Mouse (Mus musculus): ENCODE results near the gene Arhgef19. TPM values are rescaled to one million over a fixed set of nuclear protein-coding genes. Genes with fewer than 3 reads are reported as not detected.

Gene Arhgef19
- polyA plus RNA-seq, 1 experiment from 2014 or later, result 3.2 TPM

- WGBS, result 7% methylated on average over 20 of the region's 20 CpGs
- H3K36me3 ChIP-seq, result no peaks in the 10 kb centered on the region
- peak overlapping the region; percentile 80 for H3K4me2 ChIP-seq
- peak overlapping the region; percentile 45 for H3K4me3 ChIP-seq
- H3K9ac ChIP-seq, result peak overlapping the region; percentile 34
- no peak for ATAC-seq (replicated peaks; ENCODE audit: insufficient number of reproducible peaks, insufficient read depth, low FRiP score, low read depth)
- no peak overlapping the region for H3K27ac ChIP-seq
- peaks cover 71% of the 10 kb centered on the region for H3K27me3 ChIP-seq
- no peaks in the 10 kb centered on the region for H3K9me3 ChIP-seq (replicated peaks)
- peaks cover 41% of the 10 kb centered on the region for H3K4me1 ChIP-seq (replicated peaks)
Observed at GRCm38 (mm10) chr4:141238492-141239387, 559 bp upstream of the Arhgef19 start.

- Histone ChIP-seq H3K27ac (no peak overlapping the region), H3K4me1 (replicated peaks) (peaks cover 52% of the 10 kb centered on the region), H3K4me3 (peak overlapping the region; percentile 15; the same call in 1 of the 2 replicates), H3K27me3 (peaks cover 81% of the 10 kb centered on the region), H3K9me3 (replicated peaks) (no peaks in the 10 kb centered on the region), H3K4me2 (peak overlapping the region; percentile 80), H3K36me3 (no peaks in the 10 kb centered on the region), H3K9ac (0 out of 2 replicates have a peak overlapping the region, but pooled peaks have one; percentile 3)
- ATAC-seq (replicated peaks; ENCODE audit: insufficient number of reproducible peaks, insufficient read depth, low FRiP score, low read depth), result no peak
- 6% methylated on average over 14 of the region's 14 CpGs for WGBS
Observed at GRCm38 (mm10) chr4:141240617-141241016, 1.3 kb downstream of the Arhgef19 start.

GRCm38 (mm10) chr4:141241861-141242260, 2.6 kb downstream of the Arhgef19 start:
- 33% methylated on average over 15 of the region's 15 CpGs for WGBS
- H3K27ac ChIP-seq, result no peak overlapping the region
- no peak for ATAC-seq (replicated peaks; ENCODE audit: insufficient number of reproducible peaks, insufficient read depth, low FRiP score, low read depth)
- no peak overlapping the region for H3K4me2 ChIP-seq
- no peak overlapping the region for H3K9ac ChIP-seq
- H3K27me3 ChIP-seq, result peaks cover 83% of the 10 kb centered on the region
- H3K4me3 ChIP-seq, result no peak overlapping the region
- no peaks in the 10 kb centered on the region for H3K9me3 ChIP-seq (replicated peaks)
- no peaks in the 10 kb centered on the region for H3K36me3 ChIP-seq
- H3K4me1 ChIP-seq (replicated peaks), result peaks cover 64% of the 10 kb centered on the region

- Histone ChIP-seq H3K4me2 (peak overlapping the region; percentile 17; the same call in 1 of the 2 replicates), H3K4me3 (peak overlapping the region; percentile 4; the same call in 1 of the 2 replicates), H3K36me3 (no peaks in the 10 kb centered on the region), H3K9ac (no peak overlapping the region), H3K27me3 (peaks cover 86% of the 10 kb centered on the region), H3K27ac (no peak overlapping the region; the same call in 1 of the 2 replicates), H3K9me3 (replicated peaks) (no peaks in the 10 kb centered on the region), H3K4me1 (replicated peaks) (peaks cover 73% of the 10 kb centered on the region)
- no peak for ATAC-seq (replicated peaks; ENCODE audit: insufficient number of reproducible peaks, insufficient read depth, low FRiP score, low read depth)
- 14% methylated on average over 11 of the region's 11 CpGs for WGBS
Observed at GRCm38 (mm10) chr4:141242651-141243241, 3.4 kb downstream of the Arhgef19 start.

GRCm38 (mm10) chr4:141243636-141244035, 4.3 kb downstream of the Arhgef19 start:
- ATAC-seq (replicated peaks; ENCODE audit: insufficient number of reproducible peaks, insufficient read depth, low FRiP score, low read depth), result no peak
- Histone ChIP-seq H3K27ac (no peak overlapping the region), H3K4me2 (no peak overlapping the region), H3K9me3 (replicated peaks) (no peaks in the 10 kb centered on the region), H3K4me1 (replicated peaks) (peaks cover 79% of the 10 kb centered on the region), H3K36me3 (no peaks in the 10 kb centered on the region), H3K9ac (no peak overlapping the region), H3K4me3 (no peak overlapping the region), H3K27me3 (peaks cover 88% of the 10 kb centered on the region)
- WGBS, result 60% methylated on average over 5 of the region's 5 CpGs

GRCm38 (mm10) chr4:141244401-141244800, 5.1 kb downstream of the Arhgef19 start:
- 59% methylated on average over 5 of the region's 5 CpGs for WGBS
- ATAC-seq (replicated peaks; ENCODE audit: insufficient number of reproducible peaks, insufficient read depth, low FRiP score, low read depth), result no peak
- H3K27ac ChIP-seq, result peak overlapping the region; percentile 75
- peaks cover 90% of the 10 kb centered on the region for H3K27me3 ChIP-seq
- no peaks in the 10 kb centered on the region for H3K9me3 ChIP-seq (replicated peaks)
- H3K9ac ChIP-seq, result no peak overlapping the region
- peaks cover 74% of the 10 kb centered on the region for H3K4me1 ChIP-seq (replicated peaks)
- H3K4me2 ChIP-seq, result peak overlapping the region; percentile 9; the same call in 1 of the 2 replicates
- H3K4me3 ChIP-seq, result no peak overlapping the region
- H3K36me3 ChIP-seq, result no peaks in the 10 kb centered on the region

- WGBS, result 18% methylated on average over 9 of the region's 9 CpGs
- Histone ChIP-seq H3K9me3 (replicated peaks) (no peaks in the 10 kb centered on the region), H3K4me1 (replicated peaks) (peaks cover 69% of the 10 kb centered on the region), H3K36me3 (no peaks in the 10 kb centered on the region), H3K27ac (peak overlapping the region; percentile 75), H3K4me2 (peak overlapping the region; percentile 9; the same call in 1 of the 2 replicates), H3K9ac (0 out of 2 replicates have a peak overlapping the region, but pooled peaks have one; percentile 23), H3K27me3 (peaks cover 90% of the 10 kb centered on the region), H3K4me3 (no peak overlapping the region)
- ATAC-seq (replicated peaks; ENCODE audit: insufficient number of reproducible peaks, insufficient read depth, low FRiP score, low read depth), result no peak
Observed at GRCm38 (mm10) chr4:141244931-141245425, 5.7 kb downstream of the Arhgef19 start.

GRCm38 (mm10) chr4:141246089-141246997, 7.0 kb downstream of the Arhgef19 start:
- no peak for ATAC-seq (replicated peaks; ENCODE audit: insufficient number of reproducible peaks, insufficient read depth, low FRiP score, low read depth)
- Histone ChIP-seq H3K4me2 (peak overlapping the region; percentile 89), H3K27me3 (peaks cover 86% of the 10 kb centered on the region), H3K4me3 (peak overlapping the region; percentile 55), H3K9ac (no peak overlapping the region), H3K36me3 (no peaks in the 10 kb centered on the region), H3K4me1 (replicated peaks) (peaks cover 60% of the 10 kb centered on the region), H3K27ac (0 out of 2 replicates have a peak overlapping the region, but pooled peaks have one; percentile 13), H3K9me3 (replicated peaks) (no peaks in the 10 kb centered on the region)
- WGBS, result 23% methylated on average over 24 of the region's 24 CpGs

GRCm38 (mm10) chr4:141246998-141247350, 7.7 kb downstream of the Arhgef19 start:
- Histone ChIP-seq H3K4me2 (peak overlapping the region; percentile 89), H3K27ac (no peak overlapping the region), H3K9me3 (replicated peaks) (no peaks in the 10 kb centered on the region), H3K36me3 (no peaks in the 10 kb centered on the region), H3K4me1 (replicated peaks) (peaks cover 58% of the 10 kb centered on the region), H3K9ac (no peak overlapping the region; the same call in 1 of the 2 replicates), H3K27me3 (peaks cover 84% of the 10 kb centered on the region), H3K4me3 (peak overlapping the region; percentile 55)
- WGBS, result 4% methylated on average over 17 of the region's 17 CpGs
- ATAC-seq (replicated peaks; ENCODE audit: insufficient number of reproducible peaks, insufficient read depth, low FRiP score, low read depth), result no peak

GRCm38 (mm10) chr4:141247776-141248613, 8.7 kb downstream of the Arhgef19 start:
- peak; percentile 42 for ATAC-seq (replicated peaks; ENCODE audit: insufficient number of reproducible peaks, insufficient read depth, low FRiP score, low read depth)
- Histone ChIP-seq H3K27ac (0 out of 2 replicates have a peak overlapping the region, but pooled peaks have one; percentile 2), H3K36me3 (no peaks in the 10 kb centered on the region), H3K4me2 (peak overlapping the region; percentile 89), H3K27me3 (peaks cover 73% of the 10 kb centered on the region), H3K9me3 (replicated peaks) (no peaks in the 10 kb centered on the region), H3K4me3 (peak overlapping the region; percentile 55), H3K4me1 (replicated peaks) (peaks cover 48% of the 10 kb centered on the region), H3K9ac (peak overlapping the region; percentile 46)
- WGBS, result under 1% methylated on average over 60 of the region's 60 CpGs

All from heart, embryonic 15.5 days (tissue).